Mouse (Mus musculus) T-cell, adult 2 months (primary cell): ENCODE data around the gene Aktip.

Source experiments
- DNase-seq: peaks from one replicate; pipeline ENCODE4 v3.0.0; 2022; ENCODE audit warnings: low spot score

Aktip gene

GRCm38 (mm10) chr8:91190816-91191340, 8.9 kb downstream of the Aktip start:
- DNase-seq, result peak; percentile 46

GRCm38 (mm10) chr8:91188152-91188551, 11.6 kb downstream of the Aktip start:
- no peak for DNase-seq

GRCm38 (mm10) chr8:91186372-91186771, 13.4 kb downstream of the Aktip start:
- no peak for DNase-seq

GRCm38 (mm10) chr8:91177708-91178107, 22.1 kb downstream of the Aktip start:
- DNase-seq, result no peak

- no peak for DNase-seq
Measured at GRCm38 (mm10) chr8:91176176-91176575, 23.6 kb downstream of the Aktip start.

- no peak for DNase-seq
Measured at GRCm38 (mm10) chr8:91171605-91172004, 28.2 kb downstream of the Aktip start.

- DNase-seq, result no peak
Measured at GRCm38 (mm10) chr8:91170914-91171313, 28.9 kb downstream of the Aktip start.

GRCm38 (mm10) chr8:91170152-91170551, 29.6 kb downstream of the Aktip start:
- no peak for DNase-seq

GRCm38 (mm10) chr8:91159959-91160800, 39.6 kb downstream of the Aktip start:
- peak; percentile 9 for DNase-seq

- no peak for DNase-seq
Measured at GRCm38 (mm10) chr8:91158617-91159016, 41.2 kb downstream of the Aktip start.

GRCm38 (mm10) chr8:91154564-91154963, 45.2 kb downstream of the Aktip start:
- DNase-seq, result no peak

- no peak for DNase-seq
Measured at GRCm38 (mm10) chr8:91153831-91154230, 45.9 kb downstream of the Aktip start.

- DNase-seq, result no peak
Measured at GRCm38 (mm10) chr8:91151531-91151930, 48.2 kb downstream of the Aktip start.

GRCm38 (mm10) chr8:91149298-91149697, 50.5 kb downstream of the Aktip start:
- no peak for DNase-seq

- DNase-seq, result no peak
Measured at GRCm38 (mm10) chr8:91148643-91149178, 51.1 kb downstream of the Aktip start.

- peak; percentile 45 for DNase-seq
Measured at GRCm38 (mm10) chr8:91147715-91148114, 52.1 kb downstream of the Aktip start.

GRCm38 (mm10) chr8:91140828-91141227, 58.9 kb downstream of the Aktip start:
- DNase-seq, result no peak

GRCm38 (mm10) chr8:91135308-91136181, 64.2 kb downstream of the Aktip start:
- no peak for DNase-seq

GRCm38 (mm10) chr8:91134659-91135058, 65.1 kb downstream of the Aktip start:
- no peak for DNase-seq

- DNase-seq, result peak; percentile 97
Measured at GRCm38 (mm10) chr8:91134070-91134475, 65.7 kb downstream of the Aktip start.

- no peak for DNase-seq
Measured at GRCm38 (mm10) chr8:91133441-91134069, 66.2 kb downstream of the Aktip start.

- no peak for DNase-seq
Measured at GRCm38 (mm10) chr8:91132731-91133130, 67.0 kb downstream of the Aktip start.
